Mouse (Mus musculus): ENCODE results near the gene Slc17a5.
"Not testable (repeated sequence)": the region's sequence is repeated elsewhere in the genome, so short reads cannot be mapped to it uniquely, and the experiment has no call there.

Gene Slc17a5

DNA sequence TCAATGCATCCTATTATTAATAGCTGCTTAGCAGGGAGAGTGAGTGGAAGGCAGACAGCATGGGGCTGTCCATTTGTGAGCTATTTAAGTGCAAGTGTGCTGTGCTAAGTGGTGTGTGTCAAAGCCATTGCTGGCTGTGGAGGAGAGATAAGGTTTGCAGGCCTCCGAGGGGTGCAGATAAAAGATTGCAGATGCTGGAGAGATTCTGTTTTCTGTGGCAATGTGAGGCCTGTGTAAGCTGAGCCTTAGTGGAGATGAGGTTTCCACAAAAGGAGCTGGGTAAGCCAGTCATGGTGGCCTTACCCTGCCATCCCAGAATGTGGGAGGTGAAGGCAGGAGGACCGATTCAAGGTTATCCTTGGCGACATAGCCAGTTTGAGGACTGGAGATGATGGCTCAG, 71.7 kb downstream of the Slc17a5 start:
- DNase-seq (ENCODE audit: low spot score) = no peak

- no peak for DNase-seq (ENCODE audit: low spot score)
These were observed 73.2 kb downstream of the Slc17a5 start for GRCm38 (mm10) chr9:78514681-78515080.

DNA sequence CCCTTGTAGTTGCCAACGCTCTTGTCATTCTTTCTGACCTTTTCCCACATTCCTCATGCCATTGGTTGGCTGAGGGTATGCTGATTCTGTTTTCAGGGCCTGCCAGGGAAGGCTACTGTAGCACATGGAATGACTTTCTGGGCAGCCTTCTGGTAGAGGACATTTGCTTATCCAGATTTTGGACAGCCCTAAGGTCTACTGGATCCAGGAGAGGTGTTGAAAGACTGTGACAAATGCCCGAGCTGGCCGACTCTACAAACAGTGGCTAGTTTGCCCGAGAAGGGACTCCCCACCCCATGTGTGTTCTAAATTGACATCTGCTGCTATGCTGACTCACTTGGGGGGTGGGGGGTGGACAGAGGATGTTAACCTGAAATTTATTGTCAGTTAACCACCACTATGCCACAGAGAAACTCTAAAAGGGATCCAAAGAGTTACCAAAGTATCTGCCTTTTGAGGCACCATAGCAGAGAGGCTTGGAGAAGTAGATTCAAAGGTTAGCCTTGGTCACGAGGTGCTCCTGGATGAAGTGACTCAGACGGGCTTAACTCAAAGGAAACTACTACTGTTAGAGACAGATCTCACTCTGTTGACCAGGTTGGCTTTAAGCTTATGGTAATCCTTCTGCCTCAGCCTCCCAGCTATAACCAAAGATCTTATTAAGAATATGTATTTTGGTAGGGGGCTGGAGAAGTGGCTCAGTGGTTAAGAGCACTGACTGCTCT, 73.9 kb downstream of the Slc17a5 start:
- no peak for DNase-seq (ENCODE audit: low spot score)

DNA sequence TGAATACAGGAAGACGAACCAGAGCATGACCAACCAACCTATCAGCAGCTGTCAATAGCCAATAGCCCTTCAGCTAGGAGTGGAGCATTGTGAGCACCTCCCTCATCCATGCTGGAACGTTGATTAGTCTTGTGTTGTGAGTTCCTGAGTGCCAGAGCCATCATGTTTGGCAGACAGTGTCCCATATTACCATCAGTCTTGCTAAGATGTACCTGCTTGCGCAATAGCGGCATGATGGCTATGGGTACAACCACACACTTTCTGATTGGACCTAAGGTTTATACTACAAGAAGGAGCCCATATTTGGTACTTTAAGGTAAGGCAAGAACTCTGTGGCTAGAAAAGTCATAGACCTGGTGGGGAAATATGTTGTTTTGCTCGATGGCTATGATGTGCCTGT, 76.1 kb downstream of the Slc17a5 start:
- no peak for DNase-seq (ENCODE audit: low spot score)

GRCm38 (mm10) chr9:78508106-78508786, 79.6 kb downstream of the Slc17a5 start:
- no peak for DNase-seq (ENCODE audit: low spot score)

GRCm38 (mm10) chr9:78506722-78507077, 81.1 kb downstream of the Slc17a5 start:
- DNase-seq (ENCODE audit: low spot score) = no peak

DNA sequence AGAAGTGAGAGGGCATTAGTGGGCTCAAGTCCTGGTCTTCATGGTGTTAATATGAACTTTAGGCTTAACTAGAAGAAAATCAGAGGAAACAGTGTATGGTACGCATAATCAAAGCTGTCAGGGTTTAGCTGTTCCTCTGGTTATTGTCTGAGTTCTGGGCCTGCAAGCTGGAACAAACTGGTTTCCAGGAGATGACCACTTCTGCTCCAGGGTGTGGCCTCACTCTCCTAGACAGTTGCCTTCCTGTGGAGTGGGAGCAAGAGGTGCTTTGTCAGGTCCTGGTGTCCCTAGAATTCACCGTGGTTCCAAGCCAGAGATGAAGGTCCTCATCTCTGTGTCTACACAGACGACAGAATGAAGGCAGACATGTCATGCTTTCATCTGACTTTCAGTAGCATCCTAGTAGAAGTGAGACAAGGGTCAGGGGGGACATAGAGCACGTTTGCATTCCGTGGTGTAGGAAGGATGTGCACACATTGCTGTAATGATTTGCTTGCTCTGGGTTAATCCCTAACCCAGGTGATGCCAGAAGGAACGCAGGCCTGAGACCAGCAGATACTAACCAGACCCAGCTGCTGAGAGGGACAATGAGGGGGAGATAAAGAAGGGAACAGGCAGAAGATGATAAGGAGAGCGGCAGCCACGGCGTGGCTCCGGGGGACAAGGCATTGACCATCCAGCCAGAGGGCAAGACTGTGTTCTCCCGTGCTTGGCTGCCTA, 81.7 kb downstream of the Slc17a5 start:
- DNase-seq (ENCODE audit: low spot score) = no peak

- DNase-seq (ENCODE audit: low spot score) = no peak
These were observed 82.6 kb downstream of the Slc17a5 start for GRCm38 (mm10) chr9:78505223-78505622.

- no peak for DNase-seq (ENCODE audit: low spot score)
These were observed 83.2 kb downstream of the Slc17a5 start for GRCm38 (mm10) chr9:78504679-78505078.

GRCm38 (mm10) chr9:78504133-78504532, 83.7 kb downstream of the Slc17a5 start:
- no peak for DNase-seq (ENCODE audit: low spot score)

DNA sequence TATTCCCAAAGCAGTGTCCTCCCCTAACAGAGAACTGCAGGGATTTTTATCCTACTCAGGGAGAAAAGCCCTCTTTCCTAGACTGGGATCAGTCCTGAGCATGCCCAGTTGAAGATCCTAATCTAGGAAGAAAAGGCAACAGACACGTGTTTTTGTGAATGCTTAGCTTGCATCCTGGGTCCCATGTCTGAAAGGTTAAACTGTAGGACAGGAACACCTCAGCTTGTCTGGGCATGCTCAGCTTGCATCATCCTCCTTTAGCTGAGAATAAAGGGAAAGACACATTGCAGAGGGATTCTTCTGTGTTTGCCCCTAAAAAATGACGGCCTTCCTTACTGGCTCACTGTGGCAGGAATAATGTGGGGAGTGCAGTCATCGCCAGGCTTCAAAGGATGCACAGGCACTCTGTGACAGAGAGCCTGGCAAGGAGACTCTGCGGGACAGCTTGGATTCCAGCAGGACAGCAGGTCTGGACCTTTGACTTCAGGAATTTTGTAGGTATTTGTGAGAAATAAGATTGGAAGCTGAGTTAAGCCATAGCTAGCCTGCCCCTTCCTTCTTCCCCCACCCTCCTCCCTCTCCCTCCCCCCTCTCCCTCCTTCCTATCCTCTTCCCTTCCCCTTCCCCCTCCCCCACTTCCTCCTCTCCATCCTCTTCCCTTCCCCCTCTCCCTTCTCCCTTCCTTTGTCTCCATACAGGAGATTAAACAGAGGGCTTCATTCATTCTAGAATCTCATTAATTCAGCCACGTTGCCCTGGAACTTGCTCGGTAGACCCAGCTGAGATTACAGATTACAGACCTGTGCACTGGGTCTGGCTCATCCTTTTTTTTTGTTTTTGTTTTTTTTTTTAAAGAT, 84.4 kb downstream of the Slc17a5 start:
- DNase-seq (ENCODE audit: low spot score) = no peak

GRCm38 (mm10) chr9:78501284-78501683, 86.6 kb downstream of the Slc17a5 start:
- no peak for DNase-seq (ENCODE audit: low spot score)

- no peak for DNase-seq (ENCODE audit: low spot score)
These were observed 87.5 kb downstream of the Slc17a5 start for GRCm38 (mm10) chr9:78500386-78500785.

DNA sequence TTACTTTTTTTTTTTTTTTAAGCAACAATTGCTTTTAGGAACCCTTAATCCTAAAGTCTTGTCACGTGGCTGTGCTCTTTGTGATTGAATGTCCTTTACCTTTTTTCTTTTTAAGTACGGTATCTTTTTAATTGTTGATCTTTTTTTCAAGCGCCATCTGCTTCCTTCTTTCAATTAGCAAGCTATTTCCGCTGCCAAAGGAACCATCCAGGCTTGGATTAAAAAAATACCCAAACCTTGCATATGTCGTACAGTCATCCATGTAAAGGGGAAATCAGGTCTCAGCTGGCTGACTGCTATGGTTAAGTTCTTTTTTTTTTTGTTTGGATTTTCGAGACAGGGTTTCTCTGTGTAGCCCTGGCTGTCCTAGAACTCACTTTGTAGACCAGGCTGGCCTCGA, 94.7 kb downstream of the Slc17a5 start:
- no peak for DNase-seq (ENCODE audit: low spot score)

GRCm38 (mm10) chr9:78492254-78492653, 95.6 kb downstream of the Slc17a5 start:
- no peak for DNase-seq (ENCODE audit: low spot score)

- no peak for DNase-seq (ENCODE audit: low spot score)
These were observed 96.7 kb downstream of the Slc17a5 start for GRCm38 (mm10) chr9:78491169-78491568.

GRCm38 (mm10) chr9:78488890-78489420, 98.9 kb downstream of the Slc17a5 start, which contains the start of gene Eef1a1:
Eef1a1 (minus strand) TSS chr9:78489151.
- DNase-seq (ENCODE audit: low spot score) = peak; percentile 60

GRCm38 (mm10) chr9:78488021-78488420, 99.8 kb downstream of the Slc17a5 start:
- DNase-seq (ENCODE audit: low spot score) = not testable (repeated sequence)

All from T-cell, adult 2 months (primary cell).